Mouse (Mus musculus): ENCODE results near the gene Scube3.
"Not testable (repeated sequence)": the region's sequence is repeated elsewhere in the genome, so short reads cannot be mapped to it uniquely, and the experiment has no call there.

Scube3 gene

GRCm38 (mm10) chr17:28222463-28222862 lies 80.5 kb downstream of the Scube3 start:
- DNase-seq (ENCODE audit: low spot score) = not testable (repeated sequence)

GRCm38 (mm10) chr17:28223561-28224391 lies 81.8 kb downstream of the Scube3 start:
- peak; percentile 85 for DNase-seq (ENCODE audit: low spot score)
